Mouse (Mus musculus) thymus, postnatal 36 days (tissue): ENCODE data around the gene Syn2.

Experiments
- DNase-seq, 2 experiments: peaks; one replicate each; pipeline ENCODE4 v3.0.0; 2022; ENCODE audit warnings: mixed read lengths in 2 of 2

The Syn2 gene

GRCm38 (mm10) chr6:115134501-115135331, at the start of gene Syn2:
Syn2 (plus strand) TSS chr6:115134902.
- DNase-seq: peak; percentile 80 to 81

- DNase-seq: no peak
Observed at GRCm38 (mm10) chr6:115085274-115085841, 49.3 kb upstream of the Syn2 start.

- DNase-seq: no peak
Observed at GRCm38 (mm10) chr6:115088314-115089106, 46.2 kb upstream of the Syn2 start.

- no peak for DNase-seq
Observed at GRCm38 (mm10) chr6:115091737-115092136, 43.0 kb upstream of the Syn2 start.

GRCm38 (mm10) chr6:115102542-115102941, 32.2 kb upstream of the Syn2 start:
- no peak for DNase-seq

- no peak for DNase-seq
Observed at GRCm38 (mm10) chr6:115111426-115111825, 23.3 kb upstream of the Syn2 start.

DNA sequence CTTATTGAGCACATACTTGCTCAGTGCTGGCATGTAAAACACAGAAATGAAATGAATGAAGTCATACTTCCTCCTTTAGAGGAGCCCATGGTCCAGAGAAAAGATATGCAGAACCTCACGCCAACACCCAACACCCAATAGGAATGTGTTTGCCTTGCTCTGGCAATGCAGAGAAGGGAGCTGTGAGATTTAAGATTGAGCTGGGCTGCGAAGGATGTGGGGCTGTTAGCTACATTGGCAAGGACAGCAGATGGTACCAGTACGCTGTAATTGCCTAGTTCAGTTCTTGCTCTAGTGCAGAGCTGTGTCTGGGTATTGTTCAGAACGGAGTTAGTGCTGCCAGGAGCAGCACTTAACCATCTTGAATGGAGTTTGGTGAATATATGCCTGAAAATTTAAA, 12.5 kb upstream of the Syn2 start:
- no peak for DNase-seq

DNA sequence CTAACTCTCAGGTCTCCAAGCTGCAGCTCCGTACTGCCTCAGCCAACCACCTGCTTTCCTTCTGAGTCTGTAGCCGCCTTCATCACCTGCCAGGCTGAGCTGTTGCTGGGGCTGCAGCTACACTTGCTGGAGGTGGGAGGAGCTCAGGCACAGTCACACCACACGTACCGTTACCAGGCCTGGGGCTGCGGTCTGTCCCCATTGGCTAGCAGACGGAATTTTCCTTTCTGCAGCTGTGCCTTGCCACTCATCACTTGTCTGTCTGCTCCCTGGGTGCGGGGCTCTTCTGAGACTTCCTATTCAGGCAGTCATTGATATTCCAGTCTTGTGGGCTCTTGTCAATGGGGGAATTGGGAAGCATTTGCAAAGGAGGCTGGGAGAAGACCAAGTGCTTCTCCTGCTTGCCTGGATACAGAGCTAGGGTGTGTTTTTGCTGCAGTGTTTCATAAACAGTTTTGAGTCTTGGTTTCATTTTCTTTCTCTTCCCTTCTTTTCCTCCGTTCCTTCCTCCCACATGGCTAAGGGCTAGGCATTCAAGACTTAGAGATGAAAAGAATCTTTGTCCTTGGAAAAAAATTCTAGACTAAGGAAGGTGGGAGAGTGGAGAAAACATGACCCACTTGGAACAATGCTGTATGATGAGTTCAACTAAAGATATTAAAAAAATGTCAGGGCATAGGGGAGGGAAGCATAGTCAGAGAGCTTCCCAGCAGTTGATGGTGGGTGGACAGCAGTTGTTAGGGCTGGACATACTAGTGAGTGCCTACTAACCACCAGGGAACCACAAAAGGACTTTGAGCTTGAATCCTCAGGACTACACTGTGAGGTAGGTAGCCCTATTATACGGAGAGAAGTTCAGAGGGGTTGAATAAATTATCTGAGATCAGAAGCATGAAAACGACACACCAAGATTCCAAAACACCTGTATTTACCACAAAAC, 11.2 kb upstream of the Syn2 start:
- DNase-seq: peak; percentile 76 to 89

DNA sequence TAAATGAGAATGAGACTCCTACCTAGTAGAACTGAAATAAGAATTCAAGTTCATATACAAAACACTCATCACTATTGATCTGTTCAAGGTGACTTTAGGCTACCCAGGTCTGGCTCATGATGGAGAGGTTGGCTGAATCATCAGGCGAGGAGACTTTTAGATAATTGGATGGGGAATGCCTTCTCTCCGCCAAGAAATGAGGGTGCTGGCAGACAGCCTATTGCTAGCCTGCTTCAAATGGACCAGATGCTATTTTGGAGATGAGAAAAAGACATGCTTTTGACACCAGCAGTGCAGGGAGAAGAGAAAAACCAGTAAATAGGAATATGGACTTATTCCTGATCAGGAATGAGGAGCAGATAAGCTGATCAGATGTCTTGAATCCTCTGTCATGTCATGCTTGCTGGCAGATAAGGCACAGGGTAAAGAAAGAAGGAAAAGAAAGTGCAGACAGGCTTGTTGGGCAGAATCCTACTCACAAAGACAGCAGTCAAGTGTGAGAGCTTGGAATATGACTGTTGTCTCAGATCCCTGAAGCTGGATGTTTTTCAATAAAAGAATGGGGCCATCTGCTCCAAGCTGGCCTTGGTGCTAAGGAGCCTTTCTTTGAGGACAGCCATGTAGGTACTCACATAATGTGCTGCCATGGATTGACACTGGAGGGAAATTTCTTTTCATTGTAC, 9.9 kb upstream of the Syn2 start:
- no peak for DNase-seq

- no peak for DNase-seq
Observed at GRCm38 (mm10) chr6:115125358-115125720, 9.4 kb upstream of the Syn2 start.

DNA sequence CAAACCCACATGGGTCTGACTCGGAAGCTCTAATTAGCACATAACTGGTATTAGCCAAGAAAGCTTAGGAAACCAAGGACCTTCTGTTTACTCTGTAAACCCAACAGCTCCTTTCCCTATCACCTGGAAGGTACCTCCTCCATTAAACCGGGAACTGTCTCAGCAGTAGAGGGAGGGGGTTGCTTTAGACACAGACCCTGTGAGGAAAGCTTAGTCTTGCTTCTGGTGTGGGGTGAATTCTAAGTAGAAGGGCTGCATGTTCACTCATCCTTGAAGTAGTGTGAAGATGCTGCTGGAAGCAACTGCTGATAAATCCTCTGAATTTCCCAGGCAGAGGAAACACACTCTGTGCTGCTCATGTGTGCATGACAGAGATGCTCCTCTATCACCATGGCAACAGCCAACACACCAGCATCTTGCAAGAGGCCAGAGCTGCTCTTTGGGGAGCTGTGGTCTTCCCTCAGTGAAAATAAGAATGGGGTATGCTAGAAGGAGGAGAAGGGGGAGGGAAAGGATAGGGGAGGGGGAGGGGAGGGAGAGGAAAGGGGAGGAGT, 8.4 kb upstream of the Syn2 start:
- DNase-seq: no peak

GRCm38 (mm10) chr6:115126851-115127250, 7.9 kb upstream of the Syn2 start:
- no peak for DNase-seq

GRCm38 (mm10) chr6:115127255-115127824, 7.4 kb upstream of the Syn2 start:
- DNase-seq: no peak

GRCm38 (mm10) chr6:115135332-115135649, 589 bp downstream of the Syn2 start:
- DNase-seq: peak in 1 of 2 experiments; percentile 3

DNA sequence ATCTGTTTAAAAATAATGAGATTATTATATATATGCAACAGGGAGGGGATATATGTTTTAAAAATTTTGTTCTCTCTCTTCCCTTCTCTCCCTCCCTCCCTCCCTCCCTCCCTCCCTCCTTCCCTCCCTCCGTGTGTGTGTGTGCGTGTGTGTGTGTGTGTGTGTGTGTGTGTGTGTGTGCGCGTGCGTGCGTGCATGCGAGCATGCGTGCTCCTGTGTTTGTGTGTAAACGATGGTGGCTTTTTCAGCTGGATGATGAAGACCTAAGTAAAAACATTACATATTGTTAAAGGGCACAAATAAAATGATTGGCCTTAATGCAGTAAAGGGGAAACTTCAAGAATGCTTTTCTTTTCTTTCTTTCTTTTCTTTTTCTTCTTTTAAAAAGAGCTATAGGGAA, 1.5 kb downstream of the Syn2 start:
- DNase-seq: no peak

- DNase-seq: no peak
Observed at GRCm38 (mm10) chr6:115141446-115141845, 6.7 kb downstream of the Syn2 start.

DNA sequence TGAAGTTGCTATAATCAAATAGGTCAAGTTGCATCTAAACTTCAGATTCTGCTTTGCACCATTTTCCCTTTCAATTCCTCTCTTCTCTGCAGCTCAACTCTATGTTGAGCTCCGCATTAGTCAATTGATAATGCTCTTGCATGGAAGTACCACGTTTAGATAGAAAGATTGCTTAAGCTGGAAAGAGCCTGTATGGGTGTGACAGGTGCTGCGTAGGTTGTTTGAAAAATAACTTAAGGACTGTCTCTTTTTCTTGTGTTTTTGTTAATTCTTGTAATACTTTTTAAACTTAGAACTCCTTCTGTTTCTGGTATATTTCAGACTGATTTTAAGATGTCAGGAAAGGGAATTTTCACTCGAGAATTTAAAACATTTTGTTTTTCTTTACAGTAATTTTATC, 26.5 kb downstream of the Syn2 start:
- DNase-seq: no peak

- no peak for DNase-seq
Observed at GRCm38 (mm10) chr6:115165863-115166470, 31.3 kb downstream of the Syn2 start.

GRCm38 (mm10) chr6:115168921-115169320, 34.2 kb downstream of the Syn2 start:
- DNase-seq: no peak

DNA sequence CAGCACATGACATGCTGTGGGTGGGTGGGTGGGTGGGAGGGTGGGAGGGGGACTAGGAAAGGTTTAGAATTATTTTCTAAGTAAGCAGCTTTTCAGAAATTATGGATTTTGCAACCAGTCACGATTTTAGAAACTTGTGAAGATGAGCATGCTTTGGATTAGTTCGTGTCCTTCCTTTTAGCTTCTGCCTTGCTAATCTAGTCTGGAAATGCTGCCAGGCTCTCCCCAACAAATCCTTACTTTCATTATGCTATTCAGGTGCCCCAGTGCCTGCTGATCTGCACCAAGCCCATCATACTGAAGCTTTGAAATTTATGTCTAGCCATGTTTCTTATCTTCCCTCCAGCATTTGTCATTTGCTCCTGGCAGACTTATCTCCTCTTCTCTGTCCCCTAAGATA, 34.8 kb downstream of the Syn2 start:
- DNase-seq: no peak

GRCm38 (mm10) chr6:115174845-115175244, 40.1 kb downstream of the Syn2 start:
- no peak for DNase-seq
